In the genomic region with DNA sequence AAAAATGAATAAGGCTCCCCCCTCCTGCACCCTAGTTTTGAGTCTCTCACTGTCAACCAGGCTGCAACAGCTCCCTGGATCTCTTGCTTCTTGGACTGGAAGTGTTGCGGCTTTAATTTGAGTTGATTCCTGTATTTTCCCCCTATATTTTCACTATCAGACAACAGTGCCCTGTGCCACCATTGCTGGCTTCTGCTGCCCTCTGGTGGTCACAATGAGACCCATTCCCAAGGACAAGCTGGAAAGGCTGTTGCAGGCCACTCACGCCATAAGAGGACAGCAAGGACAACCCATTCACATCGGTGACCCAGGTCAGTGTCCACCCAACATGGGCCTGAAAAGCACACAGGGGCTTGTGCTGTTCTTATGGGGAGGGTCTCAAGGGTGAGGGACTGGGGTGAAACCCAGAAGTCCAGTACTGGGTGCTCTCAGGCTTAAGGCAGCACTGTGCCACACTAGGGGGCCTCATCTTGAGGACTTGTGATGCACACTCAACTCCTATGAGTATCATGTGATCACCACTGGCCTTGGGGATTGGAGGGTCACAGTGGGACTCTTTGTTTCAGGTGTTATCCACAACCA, we compare ENCODE assay signal across 9 mouse cellular contexts.
DNase-seq lines count a peak whose midpoint lies in the region; ATAC-seq and TF ChIP-seq lines count a peak whose summit lies in the region.
"Had no signal": no experiment of that assay in that cellular context is flagged by ENCODE, and none has a peak within 500 bp of the region (broad histone marks: within the 10 kb centered on the region; RNA-seq: fewer than 3 reads in every experiment).

No protein-coding gene starts in this region.

- H3K36me3 ChIP-seq in heart, postnatal 0 days (replicated peaks; ENCODE audit: control insufficient read depth, insufficient read depth, low read length): no peaks in the 10 kb centered on the region
- H3K36me3 ChIP-seq in neural tube, embryonic 15.5 days: no peaks in the 10 kb centered on the region
- H3K36me3 ChIP-seq in testis, adult 2 months (ENCODE audit: control insufficient read depth, insufficient read depth, low read length): no peaks in the 10 kb centered on the region

- no peak for TF ChIP-seq EP300 in heart, postnatal 0 days (IDR thresholded peaks at IDR 0.05; ENCODE audit: low read depth)

- no peak overlapping the region for H3K27ac ChIP-seq in heart, postnatal 0 days (ENCODE audit: low read depth)
- H3K27ac ChIP-seq in neural tube, embryonic 15.5 days (replicated peaks): no peak overlapping the region
- no peak overlapping the region for H3K27ac ChIP-seq in testis, adult 2 months (ENCODE audit: control insufficient read depth, insufficient read depth, low read depth, low read length)

- no peak for TF ChIP-seq POLR2A in testis, adult 2 months (IDR thresholded peaks at IDR 0.05; ENCODE audit: control insufficient read depth, low read depth, low read length)

- ATAC-seq in erythroid progenitor cell, adult 5-6 weeks (replicated peaks; ENCODE audit: low FRiP score, poor library complexity, severe bottlenecking): peak; percentile 75
- no peak; the same call in 1 of the 2 replicates for ATAC-seq in heart, postnatal 0 days (ENCODE audit: insufficient read depth, low read depth)
- peak; percentile 88 for ATAC-seq in neural tube, embryonic 15.5 days (ENCODE audit: low FRiP score)

- 9% methylated on average over 3 of the region's 3 CpGs for WGBS in heart, postnatal 0 days
- 12% methylated on average over 3 of the region's 3 CpGs for WGBS in neural tube, embryonic 15.5 days

- no peak overlapping the region for H3K4me3 ChIP-seq in heart, postnatal 0 days (ENCODE audit: low read depth, low read length)
- H3K4me3 ChIP-seq in neural tube, embryonic 15.5 days (replicated peaks): no peak overlapping the region
- H3K4me3 ChIP-seq in testis, adult 2 months (ENCODE audit: control insufficient read depth, low read depth, low read length): no peak overlapping the region
- H3K4me3 ChIP-seq: erythroblast, embryonic 14.5 days had no signal

- no peak overlapping the region for H3K9ac ChIP-seq in heart, postnatal 0 days (replicated peaks; ENCODE audit: low read depth, low read length)
- H3K9ac ChIP-seq in neural tube, embryonic 15.5 days (replicated peaks): no peak overlapping the region

- no peaks in the 10 kb centered on the region for H3K9me3 ChIP-seq in heart, postnatal 0 days (replicated peaks; ENCODE audit: control insufficient read depth, low read length)
- no peaks in the 10 kb centered on the region for H3K9me3 ChIP-seq in neural tube, embryonic 15.5 days (replicated peaks)

- no peak overlapping the region for H3K4me2 ChIP-seq in heart, postnatal 0 days (ENCODE audit: low read depth, low read length)
- H3K4me2 ChIP-seq in neural tube, embryonic 15.5 days: no peak overlapping the region

- peak; percentile 87 for DNase-seq in CD4-positive, CD25-positive, alpha-beta regulatory T cell, adult 2 months (ENCODE audit: low read depth, low spot score)
- DNase-seq in brain, adult 2 months (ENCODE audit: low read depth, low spot score): peak; percentile 90
- DNase-seq in heart, postnatal 0 days (ENCODE audit: low spot score): peak; percentile 69
- peak; percentile 82 to 91 for DNase-seq in kidney, postnatal 25 days
- peak; percentile 74 to 80 for DNase-seq in lung, adult 18-20 months

- peaks cover 5% of the 10 kb centered on the region; the same call in 1 of the 2 replicates for H3K4me1 ChIP-seq in heart, postnatal 0 days (ENCODE audit: control insufficient read depth, insufficient read depth)
- peaks cover 3% of the 10 kb centered on the region; the same call in 1 of the 2 replicates for H3K4me1 ChIP-seq in neural tube, embryonic 15.5 days
- H3K4me1 ChIP-seq in testis, adult 2 months (ENCODE audit: control insufficient read depth, insufficient read depth, low read length): no peaks in the 10 kb centered on the region

- H3K27me3 ChIP-seq in heart, postnatal 0 days (ENCODE audit: control insufficient read depth, insufficient read depth, low read length): no peaks in the 10 kb centered on the region
- H3K27me3 ChIP-seq in neural tube, embryonic 15.5 days (replicated peaks): no peaks in the 10 kb centered on the region
- H3K27me3 ChIP-seq in testis, adult 2 months (ENCODE audit: control insufficient read depth, insufficient read depth, low read length): no peaks in the 10 kb centered on the region

- peak; percentile 99 for TF ChIP-seq CTCF in heart, postnatal 0 days (IDR thresholded peaks at IDR 0.05; ENCODE audit: low read depth)
- TF ChIP-seq CTCF in testis, adult 2 months (IDR thresholded peaks at IDR 0.05; ENCODE audit: control insufficient read depth, insufficient read depth, insufficient replicate concordance, low read depth, low read length): peak; percentile 83; the same call in 1 of the 2 replicates
